Mouse (Mus musculus) lung, embryonic 15.5 days (tissue): ENCODE measurements at regions not wholly inside any gene's neighbourhood (a gene's known extent, or its start where the extent isn't known, plus 50 kb on each side); places are given as distances from the start of the nearest gene placed in this dataset.
A peak's percentile ranks its signal among the peaks of the same experiment; 100 is the strongest.

ENCODE experiments used
- ATAC-seq: fragments of 200-750 bp; cut with Nextera tagmentation; 2 replicates; pipeline ENCODE4 v1.8.0; 2017; ENCODE audit warnings: moderate number of reproducible peaks, borderline replicate concordance; ENCODE audit not compliant: low FRiP score, low TSS enrichment; ENCODE audit errors: extremely low read depth
- H3K27ac ChIP-seq: fragments of 300-500 bp; sonication (generic); 2 replicates; pipeline ENCODE4 v1.5.1; 2015; ENCODE audit warnings: moderate library complexity, mild to moderate bottlenecking, inconsistent platforms
- H3K27me3 ChIP-seq: fragments of 300-500 bp; sonication (generic); 2 replicates; pipeline ENCODE4 v1.6.1; 2015; ENCODE audit warnings: inconsistent platforms
- H3K36me3 ChIP-seq: fragments of 300-500 bp; sonication (generic); 2 replicates; pipeline ENCODE4 v1.6.1; 2015; ENCODE audit warnings: inconsistent platforms
- H3K4me1 ChIP-seq: fragments of 300-500 bp; sonication (generic); 2 replicates; pipeline ENCODE4 v1.6.1; 2015; ENCODE audit warnings: inconsistent platforms
- H3K4me2 ChIP-seq: fragments of 300-500 bp; sonication (generic); 2 replicates; pipeline ENCODE4 v1.6.1; 2015; ENCODE audit warnings: inconsistent platforms, mild to moderate bottlenecking, moderate library complexity
- H3K4me3 ChIP-seq: fragments of 300-500 bp; sonication (generic); 2 replicates; pipeline ENCODE4 v1.5.1; 2015; ENCODE audit warnings: mild to moderate bottlenecking, inconsistent platforms
- H3K9ac ChIP-seq: fragments of 300-500 bp; sonication (generic); 2 replicates; pipeline ENCODE4 v1.6.1; 2015; ENCODE audit warnings: inconsistent platforms
- H3K9me3 ChIP-seq: fragments of 300-500 bp; sonication (generic); 2 replicates; pipeline ENCODE4 v1.6.1; 2016; ENCODE audit warnings: inconsistent platforms
- WGBS: fragments of 180-500 bp; shearing (Covaris S2); methylation state at CpG from one replicate; pipeline ENCODE4 v1.1.7; 2015; 5-methylcytosine and 5-hydroxymethylcytosine counted together

DNA sequence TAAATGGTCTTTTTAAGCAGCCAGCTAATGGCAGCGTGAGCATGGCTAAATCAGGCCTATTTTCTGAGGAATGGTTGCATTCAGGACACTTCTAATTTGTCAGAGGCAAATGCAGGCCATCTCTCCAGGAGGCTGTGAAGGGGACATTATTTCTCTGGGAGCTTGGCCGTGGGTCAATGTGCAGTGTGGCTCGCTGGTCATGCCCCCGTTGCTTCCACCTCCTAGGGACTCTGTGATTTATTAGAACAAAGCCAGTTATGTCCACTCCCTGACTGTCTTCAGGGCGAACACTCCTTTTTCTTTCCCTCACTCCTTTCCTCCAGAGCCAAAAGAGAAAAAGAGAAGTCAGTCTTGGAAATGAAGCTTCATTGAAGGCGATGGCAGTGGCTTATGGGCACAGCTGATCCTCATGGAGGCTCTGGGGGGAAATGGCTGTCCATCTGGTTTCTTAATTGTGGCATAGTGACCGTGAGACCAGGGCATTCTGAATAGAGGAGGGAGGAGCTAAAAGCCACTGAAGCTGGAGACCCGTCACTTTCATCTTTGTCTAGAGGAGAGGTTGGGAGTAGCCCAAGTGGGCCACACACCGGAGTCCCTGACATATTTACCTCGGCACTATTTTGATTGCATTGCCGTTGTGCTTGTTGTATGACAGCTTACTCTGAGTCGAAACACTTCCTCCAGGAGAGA is 348.2 kb upstream of the Zfp507 start:
- ATAC-seq: no peak
- H3K4me2 ChIP-seq: no peak overlapping the region
- no peak overlapping the region for H3K27ac ChIP-seq
- no peaks in the 10 kb centered on the region for H3K36me3 ChIP-seq
- no peaks in the 10 kb centered on the region for H3K27me3 ChIP-seq
- H3K4me3 ChIP-seq: no peak overlapping the region
- peaks cover 22% of the 10 kb centered on the region for H3K4me1 ChIP-seq
- 44% methylated on average over 12 of the region's 12 CpGs for WGBS
- no peak overlapping the region for H3K9ac ChIP-seq
- no peaks in the 10 kb centered on the region for H3K9me3 ChIP-seq

DNA sequence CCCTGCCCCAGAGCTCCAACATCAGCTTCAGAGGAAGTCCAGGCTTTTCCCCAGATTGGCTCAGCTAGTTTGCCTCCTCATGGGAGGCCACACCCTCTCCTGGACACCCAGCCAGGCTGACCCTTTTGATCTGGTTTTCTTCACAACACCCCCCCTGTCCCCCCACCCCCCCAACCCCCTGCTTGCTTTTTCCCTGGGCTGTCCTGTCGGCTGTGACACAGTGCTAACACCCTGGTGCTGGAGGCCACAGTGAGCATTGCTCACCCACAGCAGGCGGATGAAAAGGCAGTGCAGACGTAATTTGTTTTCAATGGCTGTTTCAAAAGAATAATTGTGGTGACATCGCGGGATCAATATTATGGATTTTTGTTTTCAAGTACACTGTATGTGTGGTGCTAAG is 333.8 kb upstream of the Zfp507 start:
- Histone ChIP-seq H3K27ac (no peak overlapping the region), H3K9me3 (no peaks in the 10 kb centered on the region), H3K9ac (no peak overlapping the region), H3K4me1 (peaks cover 43% of the 10 kb centered on the region), H3K4me2 (no peak overlapping the region), H3K36me3 (no peaks in the 10 kb centered on the region), H3K27me3 (no peaks in the 10 kb centered on the region), H3K4me3 (no peak overlapping the region)
- ATAC-seq: peak; percentile 36; the same call in 1 of the 2 replicates
- WGBS: 34% methylated on average over 5 of the region's 5 CpGs

DNA sequence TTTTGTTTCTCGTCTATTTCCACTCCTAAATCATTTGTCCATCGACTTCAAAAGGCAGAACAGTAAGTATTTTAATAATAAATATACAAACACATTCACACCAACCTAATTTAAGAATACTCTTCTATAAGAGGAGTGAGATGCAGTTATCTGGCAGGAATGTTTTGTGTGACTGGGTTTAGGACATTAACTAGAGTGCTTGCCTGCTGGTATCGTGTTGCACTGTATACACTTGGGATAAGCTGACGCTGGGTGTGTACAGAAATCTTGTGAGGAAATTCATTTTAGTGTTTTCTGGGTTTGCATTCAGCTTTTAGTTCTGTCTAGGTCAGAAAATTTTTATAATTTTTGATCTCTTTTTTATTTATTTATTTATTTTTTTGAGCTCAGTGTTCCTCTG is 331.8 kb upstream of the Zfp507 start:
- no peaks in the 10 kb centered on the region for H3K9me3 ChIP-seq
- H3K4me2 ChIP-seq: no peak overlapping the region
- H3K27ac ChIP-seq: peak overlapping the region; percentile 82; the same call in 1 of the 2 replicates
- H3K4me1 ChIP-seq: peaks cover 43% of the 10 kb centered on the region
- no peak overlapping the region for H3K9ac ChIP-seq
- ATAC-seq: no peak
- WGBS: 30% methylated on average over 4 of the region's 4 CpGs
- H3K36me3 ChIP-seq: no peaks in the 10 kb centered on the region
- H3K4me3 ChIP-seq: no peak overlapping the region
- H3K27me3 ChIP-seq: no peaks in the 10 kb centered on the region

DNA sequence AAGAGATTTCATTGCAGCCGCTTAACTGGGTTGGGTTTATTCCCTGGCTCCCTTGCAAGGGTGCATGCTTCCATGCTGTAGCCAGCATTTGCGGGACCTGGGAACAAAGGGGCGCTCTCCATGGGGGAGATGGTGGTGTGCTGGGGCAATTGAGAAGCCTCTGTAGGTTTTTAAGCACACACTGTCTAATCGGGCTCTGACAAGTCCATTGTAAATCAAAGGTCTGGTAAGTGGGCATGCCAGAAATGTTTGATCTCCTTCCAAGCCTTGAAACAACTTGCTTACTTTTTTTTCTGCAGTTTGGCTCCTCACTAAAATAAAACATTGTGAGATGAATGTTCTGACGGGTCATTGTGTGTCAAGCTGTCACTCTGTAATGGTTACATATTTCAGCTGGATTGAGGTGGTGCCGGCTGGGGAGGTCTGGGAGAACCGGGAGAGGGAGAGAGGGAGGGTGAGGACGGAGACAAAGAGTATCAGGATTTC is 330.9 kb upstream of the Zfp507 start:
- WGBS: 2% methylated on average over 8 of the region's 8 CpGs
- Histone ChIP-seq H3K4me3 (no peak overlapping the region), H3K4me2 (peak overlapping the region; percentile 24; the same call in 1 of the 2 replicates), H3K4me1 (peaks cover 43% of the 10 kb centered on the region), H3K36me3 (no peaks in the 10 kb centered on the region), H3K27ac (peak overlapping the region; percentile 88), H3K27me3 (no peaks in the 10 kb centered on the region), H3K9me3 (no peaks in the 10 kb centered on the region), H3K9ac (no peak overlapping the region)
- peak; percentile 91 for ATAC-seq

DNA sequence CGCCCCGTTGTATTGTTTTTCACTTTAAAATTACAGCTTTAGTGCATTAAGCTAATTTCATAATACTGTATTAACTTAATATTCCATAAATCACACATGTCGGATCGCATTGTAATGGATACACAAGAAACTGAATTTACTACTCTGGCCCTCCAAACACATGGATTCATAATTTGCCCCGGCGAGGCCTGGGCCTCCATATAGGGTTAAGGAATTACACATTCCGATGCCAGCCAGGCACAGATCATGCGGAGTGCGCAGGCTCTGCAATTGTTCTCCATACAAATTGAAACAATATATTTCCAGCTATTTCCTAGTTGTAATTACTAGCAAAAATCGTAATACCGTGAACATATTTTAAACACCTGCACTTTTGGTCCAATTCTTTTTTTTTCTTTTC is 330.2 kb upstream of the Zfp507 start:
- Histone ChIP-seq H3K4me2 (no peak overlapping the region), H3K9me3 (no peaks in the 10 kb centered on the region), H3K36me3 (no peaks in the 10 kb centered on the region), H3K4me3 (no peak overlapping the region), H3K9ac (no peak overlapping the region), H3K27ac (peak overlapping the region; percentile 88), H3K4me1 (peaks cover 43% of the 10 kb centered on the region), H3K27me3 (no peaks in the 10 kb centered on the region)
- 55% methylated on average over 11 of the region's 11 CpGs for WGBS
- ATAC-seq: no peak

DNA sequence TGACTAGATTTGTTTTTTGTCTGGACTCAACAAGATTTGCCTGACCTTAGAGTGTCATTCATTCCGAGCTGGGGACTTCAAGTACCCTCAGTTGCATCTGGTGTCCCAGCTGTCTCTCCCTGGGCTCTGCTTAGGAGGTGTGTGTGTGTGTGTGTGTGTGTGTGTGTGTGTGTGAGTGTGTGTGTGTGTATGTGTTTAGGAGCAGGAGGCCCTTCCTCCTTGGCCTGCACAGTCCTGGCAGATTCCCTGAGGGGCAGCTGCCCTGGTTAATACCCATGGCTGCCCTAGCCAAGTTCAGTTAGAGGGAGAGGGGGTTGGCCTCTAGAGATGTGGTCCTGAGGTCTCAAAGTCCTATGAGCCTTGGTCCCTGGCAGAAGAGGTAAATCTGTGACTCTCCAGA is 329.8 kb upstream of the Zfp507 start:
- Histone ChIP-seq H3K4me2 (no peak overlapping the region), H3K27ac (peak overlapping the region; percentile 88; the same call in 1 of the 2 replicates), H3K4me1 (peaks cover 43% of the 10 kb centered on the region), H3K36me3 (no peaks in the 10 kb centered on the region), H3K9me3 (no peaks in the 10 kb centered on the region), H3K4me3 (no peak overlapping the region), H3K9ac (no peak overlapping the region), H3K27me3 (no peaks in the 10 kb centered on the region)
- WGBS: 20% methylated on average over 1 of the region's 1 CpGs
- no peak for ATAC-seq

DNA sequence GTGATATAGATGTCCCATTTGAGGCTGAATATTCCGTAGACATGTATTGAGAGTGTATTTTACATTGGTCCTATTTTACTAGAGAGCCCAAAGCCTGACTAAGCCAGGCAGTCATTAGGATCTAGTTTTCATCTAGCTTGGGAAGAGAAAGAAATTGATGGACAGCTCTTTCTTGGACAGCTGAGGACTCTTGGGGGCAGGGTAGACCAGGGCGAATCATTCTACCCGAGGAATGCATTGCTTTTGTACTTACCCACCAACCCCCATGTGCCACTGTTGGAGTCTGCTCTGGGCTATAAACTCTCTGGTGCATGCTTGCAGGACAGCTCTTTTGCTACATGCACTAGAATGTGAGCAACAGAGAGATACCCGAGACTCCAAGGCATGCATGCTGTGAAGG is 294.3 kb upstream of the Zfp507 start:
- 0 out of 2 replicates have a peak overlapping the region, but pooled peaks have one; percentile 19 for H3K27ac ChIP-seq
- ATAC-seq: no peak
- no peak overlapping the region for H3K4me2 ChIP-seq
- no peak overlapping the region for H3K4me3 ChIP-seq
- no peaks in the 10 kb centered on the region for H3K27me3 ChIP-seq
- no peak overlapping the region for H3K9ac ChIP-seq
- H3K36me3 ChIP-seq: no peaks in the 10 kb centered on the region
- peaks cover 26% of the 10 kb centered on the region for H3K4me1 ChIP-seq
- WGBS: 90% methylated on average over 4 of the region's 4 CpGs
- no peaks in the 10 kb centered on the region for H3K9me3 ChIP-seq

DNA sequence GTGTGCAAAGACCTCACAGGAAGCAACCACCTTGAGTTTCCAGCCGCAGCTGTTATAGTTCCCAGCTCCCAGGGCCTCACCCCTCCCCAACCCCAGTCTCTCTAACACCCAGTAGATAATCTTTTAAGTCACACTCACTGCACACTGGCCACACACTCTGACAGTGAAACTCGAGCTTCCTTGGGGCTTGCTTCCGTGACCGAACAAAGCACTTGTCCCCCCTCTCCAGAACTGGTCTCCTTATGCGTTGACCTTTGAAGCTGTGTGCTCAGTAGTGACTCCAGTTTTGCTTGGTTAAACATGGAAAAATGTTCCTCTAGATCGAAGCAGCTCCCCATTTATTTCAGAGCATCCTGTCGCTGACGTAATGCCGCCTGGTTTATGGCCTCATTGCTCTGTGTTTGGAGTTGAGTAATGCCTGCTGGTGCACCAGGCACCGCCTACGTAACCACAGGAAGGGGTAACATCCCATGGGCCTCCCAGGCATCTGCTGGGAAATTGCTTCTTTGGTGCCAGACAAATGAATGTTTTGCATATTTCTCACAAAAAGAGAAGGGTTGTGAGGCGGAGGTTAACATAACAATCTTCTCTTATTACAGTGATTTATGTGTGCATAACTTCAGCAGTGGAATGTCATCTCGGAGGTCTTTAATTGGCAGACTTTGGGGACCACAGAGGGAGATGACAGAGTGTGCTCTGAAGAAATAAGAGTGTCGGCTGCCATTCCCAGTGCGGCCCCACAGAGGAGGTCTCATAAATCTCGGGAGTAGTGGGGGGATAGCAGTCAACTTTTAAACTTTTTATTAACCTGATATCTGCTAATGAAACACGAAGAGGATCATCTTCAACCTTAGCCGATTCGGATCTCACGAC is 292.7 kb upstream of the Zfp507 start:
- H3K9ac ChIP-seq: no peak overlapping the region
- ATAC-seq: peak; percentile 85
- H3K9me3 ChIP-seq: no peaks in the 10 kb centered on the region
- 23% methylated on average over 20 of the region's 20 CpGs for WGBS
- peak overlapping the region; percentile 73 for H3K27ac ChIP-seq
- no peaks in the 10 kb centered on the region for H3K27me3 ChIP-seq
- H3K4me3 ChIP-seq: no peak overlapping the region
- H3K4me1 ChIP-seq: peaks cover 30% of the 10 kb centered on the region
- no peak overlapping the region for H3K4me2 ChIP-seq
- H3K36me3 ChIP-seq: no peaks in the 10 kb centered on the region

DNA sequence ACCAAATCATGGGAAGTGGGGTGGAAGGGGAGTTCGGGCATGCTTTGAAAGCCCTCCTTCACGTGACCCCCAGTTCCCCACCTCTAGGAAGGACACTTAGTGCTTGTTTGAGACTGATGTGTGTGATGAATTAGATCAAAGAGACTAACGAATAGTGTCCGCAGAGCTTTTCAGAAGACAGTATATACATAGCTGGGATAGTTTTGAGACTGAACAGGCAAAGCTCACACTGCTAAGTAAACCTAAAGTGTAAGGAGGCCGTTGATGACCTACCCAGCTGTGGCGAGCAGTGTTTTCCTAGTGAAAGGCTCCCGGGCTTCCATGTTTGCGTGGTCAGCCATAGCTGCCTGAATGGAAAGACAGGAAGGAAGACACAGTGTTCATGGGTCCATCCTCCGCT is 288.3 kb upstream of the Zfp507 start:
- Histone ChIP-seq H3K4me2 (0 out of 2 replicates have a peak overlapping the region, but pooled peaks have one; percentile 13), H3K9ac (no peak overlapping the region), H3K4me1 (peaks cover 29% of the 10 kb centered on the region), H3K4me3 (no peak overlapping the region), H3K27ac (peak overlapping the region; percentile 51), H3K27me3 (no peaks in the 10 kb centered on the region), H3K36me3 (no peaks in the 10 kb centered on the region), H3K9me3 (no peaks in the 10 kb centered on the region)
- peak; percentile 50; the same call in 1 of the 2 replicates for ATAC-seq
- WGBS: 26% methylated on average over 9 of the region's 9 CpGs

DNA sequence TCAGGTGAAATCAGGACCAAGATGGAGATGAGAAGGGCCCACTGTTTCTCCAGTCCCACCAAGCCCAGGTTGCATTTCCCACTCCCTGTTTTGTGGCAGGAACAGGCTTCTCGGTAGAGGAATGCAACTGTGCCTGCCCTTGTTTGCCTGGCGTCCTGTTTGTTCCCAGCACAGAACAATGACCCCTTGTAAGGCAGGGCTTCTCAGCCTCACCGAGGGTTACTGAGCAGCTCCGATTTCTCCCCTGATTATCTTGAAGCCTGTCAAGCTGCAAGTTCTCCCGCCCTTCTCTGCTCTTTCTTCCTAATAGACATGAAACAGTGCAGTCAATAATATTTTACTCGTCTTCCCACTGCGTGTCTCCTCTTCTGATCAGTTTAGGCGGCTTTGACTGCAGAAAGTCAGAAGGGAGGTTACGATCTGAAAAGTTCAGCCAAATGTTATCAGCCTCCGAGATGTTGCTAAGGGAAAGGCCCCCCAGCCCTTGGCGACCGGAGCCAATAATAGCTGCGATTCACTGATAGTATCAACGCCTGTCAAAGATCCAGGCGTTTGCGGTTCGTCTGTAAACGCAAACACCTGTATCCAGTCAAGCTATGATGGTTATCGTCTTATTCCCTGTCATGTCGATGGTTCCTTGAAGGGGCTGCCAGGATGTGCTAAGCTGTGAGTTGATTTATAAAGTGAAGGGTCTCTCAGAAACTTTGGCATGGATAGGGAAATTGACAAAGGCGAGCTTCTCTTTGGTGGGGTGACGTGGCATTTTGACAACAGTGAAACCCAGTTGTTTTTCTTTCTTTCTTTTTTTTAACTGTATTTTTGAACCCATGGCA is 287.7 kb upstream of the Zfp507 start:
- no peaks in the 10 kb centered on the region for H3K36me3 ChIP-seq
- H3K27me3 ChIP-seq: no peaks in the 10 kb centered on the region
- H3K27ac ChIP-seq: peak overlapping the region; percentile 55
- no peak overlapping the region for H3K9ac ChIP-seq
- H3K9me3 ChIP-seq: no peaks in the 10 kb centered on the region
- peak overlapping the region; percentile 13 for H3K4me2 ChIP-seq
- peak; percentile 50; the same call in 1 of the 2 replicates for ATAC-seq
- 6% methylated on average over 22 of the region's 22 CpGs for WGBS
- H3K4me3 ChIP-seq: no peak overlapping the region
- H3K4me1 ChIP-seq: peaks cover 29% of the 10 kb centered on the region

DNA sequence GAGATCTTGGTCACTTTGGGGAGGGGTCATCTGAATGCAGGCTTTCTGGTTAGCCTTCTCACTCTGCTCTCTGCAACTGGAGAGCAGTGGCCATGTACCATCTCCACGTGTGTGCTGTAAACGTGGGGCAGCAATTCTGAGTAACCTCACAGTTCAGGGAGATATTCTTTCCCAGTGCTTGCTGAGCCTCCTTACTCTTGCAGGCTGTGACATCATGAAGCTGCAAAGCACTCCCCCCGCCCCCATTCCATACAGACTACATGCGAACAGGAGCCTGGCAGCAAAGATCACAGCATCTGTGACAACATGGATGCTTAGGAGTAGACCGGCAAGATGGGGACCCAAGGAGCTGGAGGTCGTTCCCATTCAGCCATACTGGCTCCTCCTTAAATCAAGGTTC is 284.8 kb upstream of the Zfp507 start:
- no peak for ATAC-seq
- Histone ChIP-seq H3K27ac (no peak overlapping the region), H3K4me2 (no peak overlapping the region), H3K4me3 (no peak overlapping the region), H3K36me3 (no peaks in the 10 kb centered on the region), H3K4me1 (peaks cover 23% of the 10 kb centered on the region), H3K27me3 (no peaks in the 10 kb centered on the region), H3K9ac (no peak overlapping the region), H3K9me3 (no peaks in the 10 kb centered on the region)
- WGBS: 85% methylated on average over 6 of the region's 6 CpGs
